Mouse (Mus musculus) megakaryocyte progenitor cell, adult 5-6 weeks (primary cell): ENCODE measurements around the gene Vsig10. TPM values are rescaled to one million over a fixed set of nuclear protein-coding genes. Genes with fewer than 3 reads are reported as not detected.
A peak's percentile ranks its signal among the peaks of the same experiment; 100 is the strongest.

Source experiments
- ATAC-seq: replicated peaks from 2 replicates; pipeline ENCODE4 v1.8.0; 2016; ENCODE audit warnings: mild to moderate bottlenecking, moderate TSS enrichment, inconsistent platforms; ENCODE audit not compliant: poor library complexity
- total RNA-seq, 2 experiments: library from RNA; stranded (forward) in 1 of 2; stranded (reverse) in 1 of 2; fragments of 157-497, 149-512 nt in 1 of 2; fragments of 200-1000 nt in 1 of 2; gene quantifications; 2 replicates each; pipeline versions ENCODE4 v1.2.3 to v1.2.4; 2015 to 2017

The Vsig10 gene
- total RNA-seq, 2 experiments from 2014 or later, result 0.83 to 1.7 TPM

- no peak for ATAC-seq
These were observed 57.5 kb downstream of the Vsig10 start for GRCm38 (mm10) chr5:117376331-117376761.

- ATAC-seq, result peak; percentile 38
These were observed 58.8 kb downstream of the Vsig10 start for GRCm38 (mm10) chr5:117377731-117378130.

- ATAC-seq, result no peak
These were observed 61.3 kb downstream of the Vsig10 start for GRCm38 (mm10) chr5:117380199-117380598.

GRCm38 (mm10) chr5:117381785-117382184 is 62.9 kb downstream of the Vsig10 start:
- no peak for ATAC-seq

GRCm38 (mm10) chr5:117383198-117383597 is 64.3 kb downstream of the Vsig10 start:
- no peak for ATAC-seq

- peak; percentile 72 for ATAC-seq
These were observed 69.4 kb downstream of the Vsig10 start for GRCm38 (mm10) chr5:117388296-117388751.

GRCm38 (mm10) chr5:117388877-117389276 is 70.0 kb downstream of the Vsig10 start, which contains the start of gene Rfc5:
TSS of gene Rfc5 (minus strand) at chr5:117389047.
- ATAC-seq, result peak; percentile 92

GRCm38 (mm10) chr5:117390895-117391294 is 72.0 kb downstream of the Vsig10 start:
- ATAC-seq, result peak; percentile 64

GRCm38 (mm10) chr5:117395834-117396233 is 77.0 kb downstream of the Vsig10 start:
- ATAC-seq, result no peak

- peak; percentile 87 for ATAC-seq
These were observed 77.7 kb downstream of the Vsig10 start for GRCm38 (mm10) chr5:117396596-117397014.

GRCm38 (mm10) chr5:117397371-117397770 is 78.5 kb downstream of the Vsig10 start:
- ATAC-seq, result no peak

- ATAC-seq, result no peak
These were observed 79.2 kb downstream of the Vsig10 start for GRCm38 (mm10) chr5:117398007-117398550.

GRCm38 (mm10) chr5:117399281-117399680 is 80.4 kb downstream of the Vsig10 start:
- ATAC-seq, result no peak

GRCm38 (mm10) chr5:117403609-117404008 is 84.7 kb downstream of the Vsig10 start:
- ATAC-seq, result no peak

Other genes with a start within 250 kb of the Vsig10 start
- gene Suds3, start 203.0 kb upstream of the Vsig10 start, total RNA-seq (2015), result 20.0 and 23.2 TPM in 2 replicates
- gene Suds3, start 203.0 kb upstream of the Vsig10 start, total RNA-seq (2017), result 106 and 114 TPM in 2 replicates
- gene Taok3, start 199.0 kb upstream of the Vsig10 start, total RNA-seq (2015), result 62.9 and 66.8 TPM in 2 replicates
- gene Taok3, start 199.0 kb upstream of the Vsig10 start, total RNA-seq (2017), result 43.6 and 57.8 TPM in 2 replicates
- 286 and 347 TPM in 2 replicates for gene Pebp1, start 31.5 kb upstream of the Vsig10 start, total RNA-seq (2015)
- gene Pebp1, start 31.5 kb upstream of the Vsig10 start, total RNA-seq (2017), result 131 and 158 TPM in 2 replicates
- 8.6 and 8.7 TPM in 2 replicates for gene Wsb2, start 38.2 kb downstream of the Vsig10 start, total RNA-seq (2015)
- gene Wsb2, start 38.2 kb downstream of the Vsig10 start, total RNA-seq (2017), result 11.3 and 27.1 TPM in 2 replicates
- gene Rfc5, start 70.0 kb downstream of the Vsig10 start, total RNA-seq (2015), result 53.9 and 61.7 TPM in 2 replicates
- 53.1 and 60.4 TPM in 2 replicates for gene Rfc5, start 70.0 kb downstream of the Vsig10 start, total RNA-seq (2017)
- gene Ksr2, start 94.9 kb downstream of the Vsig10 start, total RNA-seq (2015), result 0.25 and 0.27 TPM in 2 replicates
- gene Ksr2, start 94.9 kb downstream of the Vsig10 start, total RNA-seq (2017), result 0.03 and 0.17 TPM in 2 replicates